Mouse (Mus musculus) heart, postnatal 0 days (tissue): ENCODE measurements at regions not wholly inside any gene's neighbourhood (a gene's known extent, or its start where the extent isn't known, plus 50 kb on each side); places are given as distances from the start of the nearest gene placed in this dataset.

Source experiments
- CTCF ChIP-seq: IDR thresholded peaks from 2 replicates; pipeline ENCODE4 v1.5.1; 2016; ENCODE audit warnings: antibody characterized with exemption, control low read depth, low read depth
- EP300 ChIP-seq: IDR thresholded peaks from 2 replicates; pipeline ENCODE4 v1.6.1; 2016; ENCODE audit warnings: antibody characterized with exemption, low read depth

GRCm38 (mm10) chr19:44640551-44640950 is 77.9 kb downstream of the Hif1an start:
- no peak for TF ChIP-seq CTCF
- no peak for TF ChIP-seq EP300
